Mouse (Mus musculus) embryonic facial prominence, embryonic 14.5 days (tissue): ENCODE data around the gene Bnc2. TPM values are rescaled to one million over a fixed set of nuclear protein-coding genes. Genes with fewer than 3 reads are reported as not detected.

ENCODE experiments used
- ATAC-seq: fragments of 200-750 bp; cut with Nextera tagmentation; 2 replicates; pipeline ENCODE4 v1.8.0; 2017; ENCODE audit warnings: low read depth, moderate number of reproducible peaks, moderate TSS enrichment
- DNase-seq: peaks from one replicate; pipeline ENCODE4 v3.0.0-alpha.2; 2015; ENCODE audit warnings: low spot score
- H3K27ac ChIP-seq: fragments of 300-500 bp; sonication (generic); replicated peaks from 2 replicates; pipeline ENCODE4 v1.5.1; 2014; ENCODE audit warnings: low read depth, mild to moderate bottlenecking, low read length, moderate library complexity
- H3K27me3 ChIP-seq: fragments of 300-500 bp; sonication (generic); replicated peaks from 2 replicates; pipeline ENCODE4 v1.6.1; 2014; ENCODE audit warnings: low read length; ENCODE audit not compliant: control insufficient read depth, insufficient read depth
- H3K36me3 ChIP-seq: fragments of 300-500 bp; sonication (generic); 2 replicates; pipeline ENCODE4 v1.6.1; 2014; ENCODE audit warnings: low read length, mixed read lengths; ENCODE audit not compliant: control insufficient read depth, insufficient read depth
- H3K4me1 ChIP-seq: fragments of 300-500 bp; sonication (generic); 2 replicates; pipeline ENCODE4 v1.6.1; 2014; ENCODE audit warnings: antibody characterized with exemption, low read length; ENCODE audit not compliant: control insufficient read depth, insufficient read depth
- H3K4me2 ChIP-seq: fragments of 300-500 bp; sonication (generic); 2 replicates; pipeline ENCODE4 v1.6.1; 2014; ENCODE audit warnings: low read depth, mild to moderate bottlenecking, low read length, moderate library complexity, mixed read lengths
- H3K4me3 ChIP-seq: fragments of 300-500 bp; sonication (generic); 2 replicates; pipeline ENCODE4 v1.5.1; 2014; ENCODE audit warnings: low read depth, mild to moderate bottlenecking, low read length
- H3K9ac ChIP-seq: fragments of 300-500 bp; sonication (generic); 2 replicates; pipeline ENCODE4 v1.6.1; 2014; ENCODE audit warnings: low read depth, mild to moderate bottlenecking, low read length, moderate library complexity, mixed read lengths
- H3K9me3 ChIP-seq: fragments of 300-500 bp; sonication (generic); 2 replicates; pipeline ENCODE4 v1.6.1; 2016; ENCODE audit warnings: low read length; ENCODE audit not compliant: control insufficient read depth
- WGBS: fragments of 180-500 bp; shearing (Covaris S2); extraction: QIAGEN DNeasy Blood & Tissue Kit; methylation state at CpG from one replicate; pipeline ENCODE4 v1.1.7; 2014; 5-methylcytosine and 5-hydroxymethylcytosine counted together
- polyA plus RNA-seq: library from polyadenylated mRNA; unstranded; fragments of >200 nt; fragmentation: Nextera tagmentation; extraction: Ambion mirVana; gene quantifications from 2 replicates; pipeline ENCODE4 v1.2.1, GENCODE M21; 2014

Bnc2 gene
- polyA plus RNA-seq = 23.9 and 26.3 TPM in 2 replicates

DNA sequence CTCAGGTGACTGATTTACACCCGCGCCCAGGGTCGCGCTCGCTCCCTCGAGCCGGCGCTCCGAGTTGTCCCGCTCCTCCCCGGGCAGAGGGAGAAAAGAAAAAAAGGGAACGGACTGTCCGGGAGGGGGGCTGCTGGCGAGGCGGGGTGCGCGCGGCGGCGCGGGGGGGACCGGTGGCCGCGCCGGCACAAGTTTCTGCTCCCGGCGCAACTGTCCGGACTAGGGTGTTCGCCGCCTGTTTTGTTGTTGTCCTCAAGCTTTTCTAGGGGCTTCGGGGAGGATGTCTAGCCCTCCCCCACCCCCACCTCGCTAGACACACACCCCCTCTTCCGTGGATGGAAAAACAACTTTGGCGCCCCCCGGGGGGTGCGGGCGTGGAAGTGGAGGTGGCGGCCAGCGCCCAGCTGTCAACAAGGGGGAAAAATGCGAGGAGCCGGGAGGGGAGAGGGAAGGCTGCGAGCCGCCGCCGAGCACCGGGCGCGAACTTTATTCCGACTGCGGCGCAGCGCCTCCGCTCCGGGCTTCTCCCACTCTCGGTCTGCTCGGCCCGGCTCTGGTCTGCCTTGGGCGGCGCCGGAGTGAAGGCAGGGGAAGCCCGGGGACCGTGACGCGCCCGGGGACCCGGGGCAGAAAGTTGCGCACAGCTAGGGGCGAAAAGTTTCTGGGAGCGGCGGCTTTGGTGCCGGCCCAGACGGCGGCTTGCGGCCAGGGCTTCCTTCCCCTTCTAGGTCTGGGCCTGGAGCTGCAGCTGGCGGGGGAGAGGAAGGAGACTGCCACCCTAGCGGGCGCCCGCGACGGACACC, at the start of gene Bnc2:
Bnc2 (minus strand) TSS at position 105 of the 803 bp plus-strand sequence.
- WGBS = 1% methylated on average over 51 of the region's 80 CpGs
- DNase-seq = peak; percentile 75
- Histone ChIP-seq H3K4me1 (peaks cover 22% of the 10 kb centered on the region), H3K36me3 (no peaks in the 10 kb centered on the region), H3K27me3 (peaks cover 16% of the 10 kb centered on the region), H3K9me3 (no peaks in the 10 kb centered on the region), H3K4me2 (peak within 1 kb of the TSS; percentile 89), H3K27ac (peak within 1 kb of the TSS; percentile 97), H3K9ac (peak within 1 kb of the TSS; percentile 92), H3K4me3 (peak within 1 kb of the TSS; percentile 83)
- ATAC-seq = peak; percentile 65

DNA sequence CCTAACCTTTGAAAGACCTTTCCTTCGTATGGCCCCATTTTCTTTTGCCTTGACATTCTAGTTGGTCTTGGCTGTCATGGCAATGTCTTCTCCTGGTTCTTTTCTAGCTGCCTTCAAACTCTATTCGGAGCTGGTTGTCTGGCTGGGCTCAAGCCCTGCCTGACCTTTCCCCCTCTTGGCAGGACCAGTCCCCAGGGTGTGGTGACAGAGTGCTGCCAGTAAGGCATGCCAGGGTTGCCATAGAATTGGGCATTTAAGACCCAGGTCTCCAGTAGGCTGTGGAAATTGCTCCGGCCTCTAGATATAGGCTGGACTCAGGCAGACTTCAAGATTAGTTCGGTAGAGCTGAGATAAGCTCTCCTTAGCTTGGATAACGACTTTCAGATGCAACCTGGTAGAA, 32.9 kb upstream of the Bnc2 start:
- no peak overlapping the region for H3K27ac ChIP-seq
- no peak overlapping the region for H3K4me2 ChIP-seq
- ATAC-seq (no peak), DNase-seq (no peak)
- 72% methylated on average over 5 of the region's 5 CpGs for WGBS
- no peak overlapping the region for H3K4me3 ChIP-seq
- no peaks in the 10 kb centered on the region for H3K27me3 ChIP-seq
- H3K4me1 ChIP-seq = no peaks in the 10 kb centered on the region; the same call in 1 of the 2 replicates
- no peaks in the 10 kb centered on the region for H3K9me3 ChIP-seq
- no peaks in the 10 kb centered on the region for H3K36me3 ChIP-seq
- no peak overlapping the region for H3K9ac ChIP-seq

DNA sequence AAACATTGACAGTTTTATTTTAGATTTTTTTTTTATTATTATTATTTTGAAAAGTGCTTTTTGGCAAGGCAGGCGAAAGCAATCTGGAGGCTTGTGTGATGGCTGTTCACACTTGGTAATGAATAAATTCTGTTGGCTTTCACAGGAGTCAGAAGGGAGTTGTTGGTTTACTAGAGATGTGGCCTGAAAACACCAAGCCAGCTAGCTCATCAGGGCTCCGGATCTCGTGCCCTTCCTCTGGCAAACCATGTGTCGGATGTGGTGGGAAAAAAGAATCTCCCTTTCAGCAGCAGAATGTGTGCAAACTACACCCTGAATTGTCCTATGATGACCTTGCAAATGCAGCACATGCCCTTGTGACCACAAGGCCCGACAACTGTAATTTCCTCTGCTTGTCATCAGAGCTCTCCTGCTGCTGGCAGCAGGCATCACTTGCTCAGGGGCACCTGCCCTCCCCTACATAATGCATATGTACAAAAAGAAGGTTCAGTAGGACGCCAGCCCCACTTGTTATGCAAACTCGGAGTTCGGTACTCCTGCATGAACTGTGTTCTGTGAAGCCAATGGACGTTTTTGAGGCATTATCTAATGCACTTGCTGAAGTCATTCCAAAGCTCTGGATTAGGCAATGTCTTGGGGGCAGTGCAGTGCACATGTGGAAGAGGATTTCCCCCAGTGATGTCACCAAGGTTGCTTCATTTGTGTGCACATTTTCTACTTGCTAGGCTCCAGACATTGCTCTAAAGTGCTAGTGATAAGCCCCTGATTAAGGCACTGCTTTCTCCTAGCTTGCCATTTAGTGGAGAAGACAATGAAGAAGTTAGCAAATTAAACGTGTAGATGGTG, 10.7 kb upstream of the Bnc2 start:
- Histone ChIP-seq H3K4me1 (0 out of 2 replicates have a peak, but pooled peaks cover 5% of the 10 kb centered on the region), H3K4me2 (no peak overlapping the region), H3K9me3 (no peaks in the 10 kb centered on the region), H3K27me3 (no peaks in the 10 kb centered on the region), H3K4me3 (no peak overlapping the region), H3K9ac (no peak overlapping the region), H3K27ac (no peak overlapping the region), H3K36me3 (no peaks in the 10 kb centered on the region)
- ATAC-seq (no peak), DNase-seq (no peak)
- WGBS = 46% methylated on average over 10 of the region's 10 CpGs

DNA sequence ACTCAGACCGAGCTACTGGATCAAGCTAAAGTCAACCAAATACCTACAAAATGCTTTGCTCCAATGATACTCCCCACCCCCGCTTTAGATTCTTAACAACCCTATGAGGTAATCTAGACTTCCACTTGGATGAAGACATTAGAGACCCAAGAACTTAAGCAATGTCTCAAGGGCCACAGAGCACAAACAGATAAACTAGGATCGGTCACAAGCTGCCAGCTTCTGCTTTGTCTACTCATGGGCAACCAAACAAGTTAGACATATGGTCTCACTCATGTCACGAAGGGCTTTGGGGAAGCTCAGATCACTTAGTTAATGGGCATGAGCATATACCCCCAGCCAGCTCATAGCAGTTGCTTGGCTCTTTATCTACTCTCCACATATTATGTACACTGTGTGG, 9.9 kb upstream of the Bnc2 start:
- DNase-seq = no peak
- Histone ChIP-seq H3K9me3 (no peaks in the 10 kb centered on the region), H3K4me3 (no peak overlapping the region), H3K9ac (no peak overlapping the region), H3K27me3 (no peaks in the 10 kb centered on the region), H3K27ac (no peak overlapping the region), H3K4me2 (no peak overlapping the region), H3K36me3 (no peaks in the 10 kb centered on the region), H3K4me1 (0 out of 2 replicates have a peak, but pooled peaks cover 5% of the 10 kb centered on the region)
- WGBS = 70% methylated on average over 4 of the region's 4 CpGs
- ATAC-seq = no peak

DNA sequence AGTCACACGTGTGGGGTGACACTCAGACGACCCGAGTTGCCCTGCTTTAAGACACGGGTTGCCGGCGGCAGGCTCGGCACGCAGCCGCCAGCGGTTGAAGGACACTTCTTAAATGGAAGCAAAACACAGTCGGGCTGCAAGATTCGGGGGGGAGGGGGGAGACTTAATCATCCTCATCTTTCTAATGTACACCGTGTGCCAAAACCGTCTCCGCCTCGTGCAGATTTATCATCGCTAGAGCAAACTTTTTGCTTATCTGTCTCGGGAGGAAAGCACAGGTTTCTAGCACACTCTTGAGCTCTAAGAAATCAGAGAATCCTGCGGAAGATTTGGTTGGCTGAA, 870 bp upstream of the Bnc2 start:
- H3K4me2 ChIP-seq = peak overlapping the region; percentile 89
- peak overlapping the region; percentile 92 for H3K9ac ChIP-seq
- H3K27ac ChIP-seq = peak overlapping the region; percentile 97
- peak overlapping the region; percentile 83 for H3K4me3 ChIP-seq
- peak; percentile 86 for DNase-seq
- peaks cover 16% of the 10 kb centered on the region for H3K27me3 ChIP-seq
- H3K9me3 ChIP-seq = no peaks in the 10 kb centered on the region
- no peaks in the 10 kb centered on the region for H3K36me3 ChIP-seq
- ATAC-seq = no peak
- WGBS = under 1% methylated on average over 19 of the region's 19 CpGs
- peaks cover 17% of the 10 kb centered on the region for H3K4me1 ChIP-seq

DNA sequence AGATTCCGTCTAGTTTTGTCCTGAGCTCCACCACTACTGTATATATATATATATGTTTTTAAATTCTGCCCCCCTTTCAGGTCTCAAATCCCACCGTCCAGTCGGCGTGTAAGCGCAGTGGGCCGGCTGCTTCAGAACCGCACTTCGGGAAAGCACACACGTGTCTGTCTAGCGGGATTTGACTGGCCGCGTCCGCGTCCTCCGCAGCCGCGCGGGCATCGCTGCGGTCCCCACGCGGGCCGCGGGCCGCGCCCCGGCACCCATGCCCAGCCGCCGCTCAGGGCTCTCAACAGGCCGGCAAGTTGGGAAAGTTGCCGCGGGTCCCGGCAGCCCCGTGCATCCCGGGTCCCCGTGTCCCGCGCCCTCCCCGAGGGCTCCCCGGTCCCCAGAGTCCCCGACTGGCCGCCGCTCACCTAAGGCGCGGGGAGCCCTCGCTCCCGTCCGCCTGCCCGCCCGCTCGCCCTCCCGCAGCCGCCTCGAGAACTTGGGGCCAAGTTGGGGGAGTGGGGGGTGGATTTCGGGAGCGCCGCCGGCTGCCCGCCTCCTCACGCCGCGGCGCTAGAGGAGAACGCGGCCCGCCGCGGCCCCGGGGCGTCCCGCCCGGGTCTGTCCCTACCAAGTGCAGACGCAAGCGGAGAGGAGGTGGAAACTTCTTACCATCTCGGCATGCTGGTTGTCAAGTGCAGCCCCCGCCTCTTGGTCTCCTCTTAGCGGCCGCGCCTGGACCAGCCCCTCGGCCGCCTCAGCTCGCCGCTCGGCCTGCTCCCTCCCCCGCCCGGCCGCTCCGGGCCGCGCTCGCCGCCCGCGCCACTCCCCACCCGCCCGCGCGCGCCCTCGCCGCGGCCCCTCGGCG, 531 bp downstream of the Bnc2 start:
- no peaks in the 10 kb centered on the region for H3K9me3 ChIP-seq
- H3K9ac ChIP-seq = peak overlapping the region; percentile 92
- peak overlapping the region; percentile 97 for H3K27ac ChIP-seq
- H3K4me2 ChIP-seq = peak overlapping the region; percentile 89
- ATAC-seq (peak; percentile 80), DNase-seq (peak; percentile 88)
- peak overlapping the region; percentile 83 for H3K4me3 ChIP-seq
- H3K4me1 ChIP-seq = peaks cover 26% of the 10 kb centered on the region
- no peaks in the 10 kb centered on the region for H3K36me3 ChIP-seq
- H3K27me3 ChIP-seq = peaks cover 16% of the 10 kb centered on the region
- WGBS = under 1% methylated on average over 45 of the region's 104 CpGs

DNA sequence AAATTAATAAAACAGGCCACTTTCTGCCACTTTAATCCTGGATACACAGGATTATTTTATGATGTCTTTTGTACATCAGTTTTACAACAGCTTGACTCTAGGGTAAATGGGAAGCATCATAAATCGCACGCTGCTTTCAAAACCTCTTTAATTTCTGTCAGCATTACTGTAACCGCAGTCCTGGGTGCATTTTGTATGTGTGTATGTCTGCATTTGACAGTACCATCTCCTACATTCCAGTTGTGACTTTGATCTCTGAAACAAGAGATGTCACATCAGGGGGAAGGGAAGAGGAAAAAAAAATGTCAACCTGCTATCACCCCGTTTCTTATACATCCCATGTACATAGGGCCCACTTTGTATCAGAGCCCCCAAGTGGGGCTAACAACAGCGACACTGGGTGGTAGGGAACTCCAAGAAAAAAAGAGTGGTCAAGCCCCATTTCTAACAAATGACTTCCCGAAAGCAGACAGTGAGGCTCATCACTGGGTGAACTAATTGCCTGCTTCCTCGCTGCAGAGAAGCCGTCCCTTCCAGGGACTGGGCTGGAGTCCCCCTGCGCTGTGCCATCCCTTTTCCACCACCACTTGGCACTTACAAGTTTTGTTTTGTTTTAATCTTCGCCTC, 1.3 kb downstream of the Bnc2 start:
- ATAC-seq = no peak

More for the DNA sequence above, 1.3 kb downstream of the Bnc2 start:
- Histone ChIP-seq H3K4me1 (peaks cover 34% of the 10 kb centered on the region), H3K4me3 (peak overlapping the region; percentile 83), H3K9ac (peak overlapping the region; percentile 92), H3K27ac (peak overlapping the region; percentile 97), H3K4me2 (peak overlapping the region; percentile 89), H3K36me3 (no peaks in the 10 kb centered on the region), H3K27me3 (peaks cover 16% of the 10 kb centered on the region), H3K9me3 (no peaks in the 10 kb centered on the region)
- DNase-seq = no peak
- 8% methylated on average over 10 of the region's 10 CpGs for WGBS
